Mouse (Mus musculus): ENCODE data around the gene Emg1.

DNA sequence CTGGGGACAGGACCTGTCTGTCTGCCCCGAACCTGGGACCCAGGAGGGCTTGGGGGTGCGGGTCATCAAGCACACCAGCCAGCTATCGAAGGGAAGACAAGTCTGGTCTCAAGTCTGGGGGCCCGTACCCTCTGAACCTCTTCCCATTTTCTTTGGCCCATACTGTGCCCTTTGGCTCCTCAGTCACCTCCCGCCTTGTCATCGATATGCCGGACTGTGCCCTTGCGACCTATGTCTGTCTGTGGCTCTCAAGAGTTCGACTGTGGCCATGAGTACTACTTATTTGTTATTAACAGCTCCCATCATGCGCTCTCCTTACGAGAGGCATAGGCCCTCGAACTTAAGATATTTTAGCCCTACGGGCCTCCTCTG lies 48.6 kb downstream of the Emg1 start:
- TF ChIP-seq CTCF (IDR thresholded peaks at IDR 0.05) (no peak), EP300 (IDR thresholded peaks at IDR 0.05; ENCODE audit: insufficient read depth, low read depth, low read length) (0 out of 2 replicates have a peak, but pooled peaks have one; percentile 15)

All from heart, adult 2 months (tissue).